Mouse (Mus musculus): Measurements from ENCODE around the gene Rhobtb3. TPM values are rescaled to one million over a fixed set of nuclear protein-coding genes. Genes with fewer than 3 reads are reported as not detected.

Gene Rhobtb3
- polyA plus RNA-seq (2012; rRNA removed), result 1.7 and 2.3 TPM in 2 replicates

GRCm38 (mm10) chr13:75943189-75944043 is at the start of gene Rhobtb3:
TSS of gene Rhobtb3 (minus strand) at chr13:75943925.
- no peak for DNase-seq (ENCODE audit: low read depth, low spot score)
- under 1% methylated on average over 109 of the region's 110 CpGs for WGBS

GRCm38 (mm10) chr13:75992169-75993028 is 48.7 kb upstream of the Rhobtb3 start:
- no peak for DNase-seq (ENCODE audit: low read depth, low spot score)
- WGBS, result 42% methylated on average over 9 of the region's 9 CpGs

GRCm38 (mm10) chr13:75988096-75988495 is 44.4 kb upstream of the Rhobtb3 start:
- WGBS, result 82% methylated on average over 1 of the region's 1 CpGs

GRCm38 (mm10) chr13:75981901-75982300 is 38.2 kb upstream of the Rhobtb3 start:
- DNase-seq (ENCODE audit: low read depth, low spot score), result no peak

More at GRCm38 (mm10) chr13:75988096-75988495, 44.4 kb upstream of the Rhobtb3 start:
- DNase-seq (ENCODE audit: low read depth, low spot score), result no peak

- WGBS, result 46% methylated on average over 2 of the region's 2 CpGs
- no peak for DNase-seq (ENCODE audit: low read depth, low spot score)
Observed at GRCm38 (mm10) chr13:75976649-75977048, 32.9 kb upstream of the Rhobtb3 start.

- WGBS, result 80% methylated on average over 2 of the region's 2 CpGs
- DNase-seq (ENCODE audit: low read depth, low spot score), result no peak
Observed at GRCm38 (mm10) chr13:75976218-75976617, 32.5 kb upstream of the Rhobtb3 start.

GRCm38 (mm10) chr13:75975629-75976028 is 31.9 kb upstream of the Rhobtb3 start:
- 83% methylated on average over 1 of the region's 1 CpGs for WGBS
- DNase-seq (ENCODE audit: low read depth, low spot score), result no peak

GRCm38 (mm10) chr13:75974481-75974880 is 30.8 kb upstream of the Rhobtb3 start:
- DNase-seq (ENCODE audit: low read depth, low spot score), result no peak
- WGBS, result 29% methylated on average over 2 of the region's 2 CpGs

- DNase-seq (ENCODE audit: low read depth, low spot score), result no peak
- WGBS, result 86% methylated on average over 1 of the region's 1 CpGs
Observed at GRCm38 (mm10) chr13:75966850-75967249, 23.1 kb upstream of the Rhobtb3 start, which contains the start of gene Spata9. TSS of gene Spata9 (plus strand) at chr13:75967150.

GRCm38 (mm10) chr13:75955357-75955992 is 11.8 kb upstream of the Rhobtb3 start:
- DNase-seq (ENCODE audit: low read depth, low spot score), result no peak

- WGBS, result 75% methylated on average over 1 of the region's 1 CpGs
- DNase-seq (ENCODE audit: low read depth, low spot score), result no peak
Observed at GRCm38 (mm10) chr13:75950295-75950694, 6.6 kb upstream of the Rhobtb3 start.

- DNase-seq (ENCODE audit: low read depth, low spot score), result no peak
- 9% methylated on average over 7 of the region's 7 CpGs for WGBS
Observed at GRCm38 (mm10) chr13:75944044-75944820, 507 bp upstream of the Rhobtb3 start.

GRCm38 (mm10) chr13:75942731-75943130 is 994 bp downstream of the Rhobtb3 start:
- no peak for DNase-seq (ENCODE audit: low read depth, low spot score)
- WGBS, result 4% methylated on average over 6 of the region's 6 CpGs

GRCm38 (mm10) chr13:75941518-75942295 is 2.0 kb downstream of the Rhobtb3 start:
- DNase-seq (ENCODE audit: low read depth, low spot score), result no peak
- WGBS, result 81% methylated on average over 5 of the region's 5 CpGs

GRCm38 (mm10) chr13:75940791-75941517 is 2.8 kb downstream of the Rhobtb3 start:
- no peak for DNase-seq (ENCODE audit: low read depth, low spot score)
- WGBS, result 48% methylated on average over 2 of the region's 2 CpGs

GRCm38 (mm10) chr13:75938866-75939265 is 4.9 kb downstream of the Rhobtb3 start:
- 87% methylated on average over 5 of the region's 5 CpGs for WGBS

GRCm38 (mm10) chr13:75933287-75933686 is 10.4 kb downstream of the Rhobtb3 start:
- WGBS, result 95% methylated on average over 1 of the region's 1 CpGs
- DNase-seq (ENCODE audit: low read depth, low spot score), result no peak

More at GRCm38 (mm10) chr13:75938866-75939265, 4.9 kb downstream of the Rhobtb3 start:
- DNase-seq (ENCODE audit: low read depth, low spot score), result no peak

GRCm38 (mm10) chr13:75931073-75931472 is 12.7 kb downstream of the Rhobtb3 start:
- no peak for DNase-seq (ENCODE audit: low read depth, low spot score)
- 3% methylated on average over 5 of the region's 5 CpGs for WGBS

All from large intestine, adult 2 months (tissue).